Mouse (Mus musculus) right cerebral cortex, postnatal 25 days (tissue): ENCODE results near the gene Gtf2h1.

Experiments
- DNase-seq: peaks from one replicate; pipeline ENCODE4 v3.0.0; 2022

The Gtf2h1 gene

GRCm38 (mm10) chr7:46855866-46856560 is 60.1 kb downstream of the Gtf2h1 start:
- no peak for DNase-seq

GRCm38 (mm10) chr7:46857436-46857835 is 61.5 kb downstream of the Gtf2h1 start:
- no peak for DNase-seq

- peak; percentile 24 for DNase-seq
Observed at GRCm38 (mm10) chr7:46859031-46859430, 63.1 kb downstream of the Gtf2h1 start.

GRCm38 (mm10) chr7:46860996-46861395 is 65.1 kb downstream of the Gtf2h1 start, which contains the start of gene Ldhc:
Gene Ldhc, plus strand, starts transcription at chr7:46861203.
- DNase-seq = no peak

- no peak for DNase-seq
Observed at GRCm38 (mm10) chr7:46871988-46872387, 76.1 kb downstream of the Gtf2h1 start.
